Mouse (Mus musculus): Measurements from ENCODE around the gene Rbms1. TPM values are rescaled to one million over a fixed set of nuclear protein-coding genes. Genes with fewer than 3 reads are reported as not detected.

Rbms1 gene
- polyA plus RNA-seq, 1 experiment from 2014 or later = 65.2 TPM

DNA sequence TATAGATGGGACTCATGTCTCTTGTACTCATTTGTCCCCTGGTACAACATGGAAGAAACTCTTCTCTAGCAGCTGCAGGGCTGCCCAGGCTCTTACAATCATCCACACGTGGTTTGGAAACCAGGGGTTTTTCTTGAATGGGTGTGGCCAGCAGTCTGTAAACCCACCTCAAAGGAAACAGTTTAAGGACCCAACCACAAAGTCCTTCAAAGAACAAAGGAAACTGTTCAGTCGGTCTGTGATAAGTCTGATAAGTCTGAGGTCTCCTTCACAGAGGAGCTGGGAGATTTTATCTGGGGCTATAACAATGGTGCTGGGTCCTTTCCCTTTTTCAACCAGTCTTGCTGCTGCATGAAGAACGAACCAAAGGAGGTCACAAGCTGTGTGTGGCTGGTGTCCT is 188.5 kb downstream of the Rbms1 start:
- WGBS = 45% methylated on average over 3 of the region's 3 CpGs
- peaks cover 39% of the 10 kb centered on the region for H3K36me3 ChIP-seq
- H3K27me3 ChIP-seq (replicated peaks) = no peaks in the 10 kb centered on the region
- H3K9me3 ChIP-seq (replicated peaks) = peaks cover 5% of the 10 kb centered on the region; the same call in 1 of the 2 replicates
- H3K4me1 ChIP-seq = no peaks in the 10 kb centered on the region
- no peak overlapping the region for H3K4me3 ChIP-seq (replicated peaks)
- H3K9ac ChIP-seq (replicated peaks) = no peak overlapping the region
- ATAC-seq (ENCODE audit: low FRiP score) = no peak
- no peak overlapping the region for H3K27ac ChIP-seq (replicated peaks)
- no peak overlapping the region for H3K4me2 ChIP-seq

DNA sequence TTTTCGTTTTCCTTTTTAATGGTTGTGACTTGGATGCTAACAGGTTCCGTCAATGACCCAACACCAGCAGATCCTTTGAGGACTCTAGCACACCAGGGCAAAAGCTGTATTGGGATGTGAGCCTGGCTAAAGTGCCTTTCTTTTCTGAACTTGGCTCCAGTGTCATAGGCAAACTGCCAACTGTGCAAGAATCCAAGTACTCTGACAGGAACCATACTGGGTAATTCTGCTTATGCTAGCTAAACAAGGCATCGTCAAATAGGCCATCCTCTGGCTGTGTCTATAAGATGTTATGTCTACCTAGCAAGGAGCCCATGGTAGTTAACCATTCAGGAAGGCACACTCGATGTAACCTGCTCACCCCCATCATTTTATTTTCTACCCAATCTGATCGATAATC is 189.4 kb downstream of the Rbms1 start:
- Histone ChIP-seq H3K9me3 (replicated peaks) (peaks cover 5% of the 10 kb centered on the region; the same call in 1 of the 2 replicates), H3K27ac (replicated peaks) (no peak overlapping the region), H3K36me3 (peaks cover 33% of the 10 kb centered on the region), H3K4me2 (no peak overlapping the region), H3K9ac (replicated peaks) (no peak overlapping the region), H3K27me3 (replicated peaks) (no peaks in the 10 kb centered on the region), H3K4me3 (replicated peaks) (no peak overlapping the region), H3K4me1 (no peaks in the 10 kb centered on the region)
- ATAC-seq (ENCODE audit: low FRiP score) = peak; percentile 47; the same call in 1 of the 2 replicates
- 78% methylated on average over 5 of the region's 5 CpGs for WGBS

DNA sequence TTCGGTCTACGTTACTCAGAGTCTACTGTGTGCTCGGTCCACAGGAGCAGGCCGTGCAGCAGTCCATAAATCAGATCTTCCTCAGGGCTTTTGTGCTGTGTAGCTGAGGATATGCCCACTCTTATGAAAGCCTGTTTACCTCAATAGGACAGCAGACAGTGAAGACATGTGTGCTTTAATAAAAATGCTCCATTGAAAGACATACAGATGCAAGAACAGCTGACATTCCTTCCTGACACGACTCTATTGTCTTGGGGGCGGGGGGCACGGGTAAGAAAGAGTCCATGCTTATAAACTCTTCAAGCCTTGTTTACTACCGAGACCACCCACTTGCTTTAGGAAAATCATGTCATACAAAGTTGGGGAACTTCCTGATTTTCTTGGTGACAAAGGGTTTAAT is 196.6 kb downstream of the Rbms1 start:
- Histone ChIP-seq H3K9me3 (replicated peaks) (peaks cover 4% of the 10 kb centered on the region; the same call in 1 of the 2 replicates), H3K36me3 (peaks cover 19% of the 10 kb centered on the region), H3K4me3 (replicated peaks) (no peak overlapping the region), H3K9ac (replicated peaks) (no peak overlapping the region), H3K4me1 (peaks cover 10% of the 10 kb centered on the region; the same call in 1 of the 2 replicates), H3K4me2 (no peak overlapping the region), H3K27ac (replicated peaks) (0 out of 2 replicates have a peak overlapping the region, but pooled peaks have one; percentile 19), H3K27me3 (replicated peaks) (no peaks in the 10 kb centered on the region)
- WGBS = 18% methylated on average over 8 of the region's 8 CpGs
- ATAC-seq (ENCODE audit: low FRiP score) = no peak

DNA sequence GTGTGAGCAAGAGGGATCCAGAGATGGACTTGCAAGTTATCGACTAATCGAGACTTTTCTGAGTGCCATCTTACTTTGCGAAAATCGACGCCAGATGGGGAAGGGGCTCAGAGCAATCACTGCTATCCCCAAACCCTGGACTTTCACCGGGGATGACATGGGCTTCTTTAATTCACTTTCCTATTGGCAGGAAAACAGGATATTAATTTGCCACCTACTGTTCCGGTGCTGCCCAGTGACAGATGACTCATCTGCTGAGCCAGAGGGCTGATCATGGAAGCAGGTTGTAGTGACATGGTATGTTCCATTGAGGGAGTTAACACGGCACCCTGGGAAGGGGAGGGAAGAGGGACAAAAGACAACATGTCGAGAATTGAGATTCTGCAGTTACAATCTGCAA is 206.8 kb downstream of the Rbms1 start:
- Histone ChIP-seq H3K27me3 (replicated peaks) (no peaks in the 10 kb centered on the region), H3K9me3 (replicated peaks) (no peaks in the 10 kb centered on the region), H3K9ac (replicated peaks) (no peak overlapping the region), H3K27ac (replicated peaks) (0 out of 2 replicates have a peak overlapping the region, but pooled peaks have one; percentile 1), H3K4me2 (no peak overlapping the region), H3K4me1 (no peaks in the 10 kb centered on the region), H3K36me3 (peaks cover 28% of the 10 kb centered on the region), H3K4me3 (replicated peaks) (no peak overlapping the region)
- WGBS = 76% methylated on average over 9 of the region's 9 CpGs
- ATAC-seq (ENCODE audit: low FRiP score) = no peak

DNA sequence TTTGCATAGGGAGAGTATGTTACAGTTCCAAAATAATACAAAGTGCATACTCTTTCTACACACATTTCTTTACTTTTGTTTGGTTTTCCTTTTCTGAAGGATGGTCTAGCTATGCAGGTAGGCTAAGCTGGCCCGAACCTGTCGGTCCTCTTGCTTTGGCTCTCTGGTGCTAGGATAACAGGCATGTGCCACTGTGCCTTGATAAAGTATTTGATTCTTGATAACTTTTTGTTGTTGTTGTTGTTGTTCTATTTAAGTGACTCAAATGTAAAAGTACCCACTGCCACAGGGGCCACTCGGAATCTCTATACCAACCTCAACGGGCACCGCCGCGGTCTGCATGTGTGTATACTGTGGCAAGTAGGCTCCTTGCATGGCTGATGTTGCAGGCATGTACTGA is 207.9 kb downstream of the Rbms1 start:
- H3K27ac ChIP-seq (replicated peaks) = no peak overlapping the region
- no peaks in the 10 kb centered on the region for H3K27me3 ChIP-seq (replicated peaks)
- no peaks in the 10 kb centered on the region for H3K4me1 ChIP-seq
- no peak overlapping the region for H3K4me3 ChIP-seq (replicated peaks)
- ATAC-seq (ENCODE audit: low FRiP score) = no peak
- no peak overlapping the region for H3K9ac ChIP-seq (replicated peaks)
- no peaks in the 10 kb centered on the region for H3K9me3 ChIP-seq (replicated peaks)
- WGBS = 97% methylated on average over 7 of the region's 7 CpGs
- no peak overlapping the region for H3K4me2 ChIP-seq
- peaks cover 28% of the 10 kb centered on the region for H3K36me3 ChIP-seq

DNA sequence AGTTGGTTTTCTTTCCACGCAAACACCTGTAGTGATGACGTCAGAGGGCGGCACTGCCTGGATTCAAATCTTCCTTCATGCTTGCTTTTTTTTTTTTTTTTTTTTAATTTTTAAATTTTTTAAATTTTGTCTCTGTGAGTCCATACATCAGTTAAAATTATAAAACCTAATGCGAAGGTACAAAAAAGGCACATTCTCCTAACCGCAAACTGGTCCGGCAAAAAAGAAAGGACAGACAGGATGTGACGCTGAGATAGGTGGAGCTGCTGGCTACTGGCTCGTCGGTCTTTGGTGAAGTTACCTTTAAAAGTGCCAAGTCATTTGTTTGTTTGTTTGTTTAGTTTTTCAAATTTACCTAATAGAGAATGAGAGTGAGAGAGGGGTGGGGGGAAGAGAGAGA is 211.7 kb downstream of the Rbms1 start:
- no peak overlapping the region for H3K4me2 ChIP-seq
- H3K27me3 ChIP-seq (replicated peaks) = no peaks in the 10 kb centered on the region
- H3K4me1 ChIP-seq = no peaks in the 10 kb centered on the region
- no peak for ATAC-seq (ENCODE audit: low FRiP score)
- no peaks in the 10 kb centered on the region for H3K9me3 ChIP-seq (replicated peaks)
- H3K36me3 ChIP-seq = peaks cover 22% of the 10 kb centered on the region
- H3K4me3 ChIP-seq (replicated peaks) = no peak overlapping the region
- no peak overlapping the region for H3K27ac ChIP-seq (replicated peaks)
- WGBS = 95% methylated on average over 9 of the region's 9 CpGs
- no peak overlapping the region for H3K9ac ChIP-seq (replicated peaks)

DNA sequence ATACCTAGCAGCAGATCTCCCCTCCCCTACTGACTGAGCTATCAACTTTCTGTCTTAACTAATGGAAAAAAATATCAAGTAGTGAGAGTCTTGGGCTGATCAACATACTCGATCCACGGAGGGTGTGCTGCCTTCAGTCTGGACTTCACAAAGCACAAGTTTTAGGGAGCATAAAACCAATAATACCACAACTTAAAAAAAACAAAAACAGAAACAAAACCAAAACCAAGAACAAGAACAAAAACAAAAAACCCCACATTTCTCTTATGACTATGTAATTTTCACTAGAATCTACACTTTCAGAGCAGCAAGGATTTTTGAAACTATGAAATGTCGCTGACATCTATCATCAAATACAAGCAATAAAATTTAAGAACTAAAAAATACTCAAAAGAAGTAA is 212.4 kb downstream of the Rbms1 start:
- Histone ChIP-seq H3K4me2 (no peak overlapping the region), H3K4me3 (replicated peaks) (no peak overlapping the region), H3K27me3 (replicated peaks) (no peaks in the 10 kb centered on the region), H3K9me3 (replicated peaks) (no peaks in the 10 kb centered on the region), H3K27ac (replicated peaks) (no peak overlapping the region), H3K4me1 (no peaks in the 10 kb centered on the region), H3K36me3 (peaks cover 15% of the 10 kb centered on the region), H3K9ac (replicated peaks) (no peak overlapping the region)
- ATAC-seq (ENCODE audit: low FRiP score) = no peak
- WGBS = 95% methylated on average over 3 of the region's 3 CpGs

DNA sequence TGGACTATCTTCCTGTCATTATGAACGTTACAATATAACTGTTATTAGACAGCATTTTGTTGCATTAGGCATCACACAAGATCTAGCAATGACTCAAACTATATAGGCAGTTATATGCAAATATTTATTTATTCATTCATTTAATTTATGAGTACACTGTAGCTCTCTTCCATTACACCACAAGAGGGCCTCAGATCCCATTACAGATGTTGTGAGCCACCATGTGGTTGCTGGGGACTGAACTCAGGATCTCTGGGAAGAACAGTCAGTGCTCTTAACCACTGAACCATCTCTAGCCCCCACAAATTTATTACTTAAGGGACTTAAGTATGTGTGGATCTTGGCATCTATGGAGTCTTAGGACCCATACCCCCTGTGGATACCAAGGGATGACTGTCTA is 214.4 kb downstream of the Rbms1 start:
- WGBS = 98% methylated on average over 1 of the region's 1 CpGs
- Histone ChIP-seq H3K27me3 (replicated peaks) (no peaks in the 10 kb centered on the region), H3K9me3 (replicated peaks) (no peaks in the 10 kb centered on the region), H3K27ac (replicated peaks) (no peak overlapping the region), H3K4me1 (no peaks in the 10 kb centered on the region), H3K9ac (replicated peaks) (no peak overlapping the region), H3K36me3 (peaks cover 7% of the 10 kb centered on the region), H3K4me3 (replicated peaks) (no peak overlapping the region), H3K4me2 (no peak overlapping the region)
- no peak for ATAC-seq (ENCODE audit: low FRiP score)

DNA sequence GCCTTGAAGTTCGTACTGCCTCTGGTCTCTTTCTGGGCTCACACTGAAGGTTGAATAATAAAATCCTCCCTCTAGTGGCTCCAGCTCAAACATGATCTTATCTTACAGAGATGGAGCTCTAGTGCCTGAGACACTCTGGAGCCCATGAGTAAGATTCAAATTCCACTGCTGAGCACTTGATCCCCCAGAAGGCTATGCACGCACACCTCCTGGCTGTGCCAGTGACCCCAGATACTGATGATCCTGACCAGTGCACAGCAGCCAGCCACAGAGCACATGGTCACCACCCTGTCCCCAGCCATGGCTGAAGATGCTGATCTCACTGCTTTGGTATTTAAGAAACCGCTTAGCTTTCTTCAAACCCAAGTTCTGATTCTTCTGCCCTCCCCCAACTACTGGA is 215.4 kb downstream of the Rbms1 start:
- no peak overlapping the region for H3K4me3 ChIP-seq (replicated peaks)
- H3K36me3 ChIP-seq = no peaks in the 10 kb centered on the region; the same call in 1 of the 2 replicates
- ATAC-seq (ENCODE audit: low FRiP score) = no peak
- H3K27me3 ChIP-seq (replicated peaks) = no peaks in the 10 kb centered on the region
- WGBS = 82% methylated on average over 3 of the region's 3 CpGs
- no peak overlapping the region for H3K9ac ChIP-seq (replicated peaks)
- H3K9me3 ChIP-seq (replicated peaks) = no peaks in the 10 kb centered on the region
- no peaks in the 10 kb centered on the region for H3K4me1 ChIP-seq
- H3K4me2 ChIP-seq = no peak overlapping the region
- H3K27ac ChIP-seq (replicated peaks) = no peak overlapping the region

DNA sequence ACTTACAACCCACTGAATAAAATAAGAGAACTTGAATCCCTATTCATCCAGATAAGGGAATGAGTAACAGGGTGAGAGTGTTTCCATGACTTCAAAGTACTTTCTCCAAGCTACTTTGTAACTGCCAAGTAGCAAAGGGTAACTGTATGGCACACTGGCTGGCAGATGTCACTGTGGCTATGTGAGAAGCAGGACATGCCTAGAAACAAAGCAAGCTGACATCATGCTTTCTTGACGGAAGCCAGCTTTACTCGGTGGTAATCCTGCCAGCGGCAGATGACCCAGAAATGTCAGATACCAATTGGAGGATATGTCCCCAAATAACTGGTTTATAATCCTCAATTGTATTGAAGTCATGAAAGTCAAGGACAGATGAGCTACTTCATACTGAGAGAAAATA is 218.3 kb downstream of the Rbms1 start:
- Histone ChIP-seq H3K9ac (replicated peaks) (no peak overlapping the region), H3K36me3 (no peaks in the 10 kb centered on the region; the same call in 1 of the 2 replicates), H3K9me3 (replicated peaks) (no peaks in the 10 kb centered on the region), H3K4me2 (no peak overlapping the region), H3K27me3 (replicated peaks) (no peaks in the 10 kb centered on the region), H3K4me1 (no peaks in the 10 kb centered on the region), H3K27ac (replicated peaks) (no peak overlapping the region), H3K4me3 (replicated peaks) (no peak overlapping the region)
- ATAC-seq (ENCODE audit: low FRiP score) = no peak
- WGBS = 59% methylated on average over 3 of the region's 3 CpGs

DNA sequence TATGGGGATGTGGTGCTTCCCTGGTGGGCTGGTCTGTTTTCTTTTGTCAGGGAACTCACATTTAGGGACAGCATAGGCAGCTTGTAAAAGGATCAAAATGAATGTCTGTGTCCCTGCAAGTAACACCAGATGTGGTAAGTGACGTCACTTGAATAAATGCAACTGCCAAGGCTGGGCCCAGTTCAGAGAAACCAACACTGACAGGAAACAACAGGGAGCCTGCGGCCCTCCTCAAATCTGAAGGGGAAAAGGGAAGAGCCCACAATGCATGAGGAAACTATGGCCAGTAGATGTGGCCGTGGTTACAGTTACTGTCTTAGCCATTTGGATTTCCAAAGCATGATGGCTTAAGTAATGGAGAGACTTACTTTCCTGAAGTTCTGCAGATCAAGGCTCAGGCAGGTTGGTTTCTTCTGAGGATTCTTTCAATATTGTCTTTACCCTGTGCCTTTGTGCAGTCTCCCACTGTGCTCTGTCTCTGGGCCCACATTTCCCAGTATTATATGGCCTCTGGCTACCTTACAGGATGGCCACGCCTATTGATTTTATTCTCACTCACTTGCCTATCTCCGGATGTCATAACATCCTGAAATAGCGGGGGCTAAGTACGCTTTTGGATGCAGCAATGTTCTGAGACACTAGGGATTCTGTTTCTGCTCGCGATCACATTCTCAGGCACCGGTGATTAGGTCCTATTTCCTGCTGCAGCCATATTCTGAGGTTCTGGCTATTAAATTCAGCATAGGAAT is 223.4 kb downstream of the Rbms1 start:
- WGBS = 81% methylated on average over 10 of the region's 10 CpGs
- no peak overlapping the region; the same call in 1 of the 2 replicates for H3K27ac ChIP-seq (replicated peaks)
- no peak for ATAC-seq (ENCODE audit: low FRiP score)

DNA sequence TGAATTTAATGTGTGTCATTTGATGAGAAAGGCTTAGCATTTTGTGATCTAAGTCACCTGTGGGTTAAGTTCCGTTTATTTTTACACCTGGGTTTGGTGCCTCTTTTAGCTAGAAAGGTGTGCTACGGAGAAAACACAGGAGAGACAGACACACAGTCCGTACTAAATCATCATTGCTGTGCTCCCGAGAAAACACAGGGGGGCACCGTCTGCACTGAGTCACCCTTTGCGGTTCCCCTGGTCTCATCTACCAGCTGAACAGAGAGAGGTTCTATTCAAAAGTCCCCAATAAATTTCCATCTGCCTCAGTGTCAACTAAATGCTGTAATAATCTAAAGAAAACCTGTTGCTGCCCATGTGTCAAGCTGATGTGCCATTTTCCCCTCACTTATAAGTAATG is 232.1 kb downstream of the Rbms1 start:
- no peak for ATAC-seq (ENCODE audit: low FRiP score)
- Histone ChIP-seq H3K27me3 (replicated peaks) (no peaks in the 10 kb centered on the region), H3K36me3 (no peaks in the 10 kb centered on the region), H3K4me1 (peaks cover 4% of the 10 kb centered on the region), H3K9ac (replicated peaks) (no peak overlapping the region), H3K9me3 (replicated peaks) (no peaks in the 10 kb centered on the region), H3K27ac (replicated peaks) (no peak overlapping the region), H3K4me3 (replicated peaks) (no peak overlapping the region), H3K4me2 (no peak overlapping the region)
- 61% methylated on average over 6 of the region's 6 CpGs for WGBS

More for the DNA sequence above, 223.4 kb downstream of the Rbms1 start:
- Histone ChIP-seq H3K27me3 (replicated peaks) (no peaks in the 10 kb centered on the region), H3K4me3 (replicated peaks) (no peak overlapping the region), H3K4me2 (no peak overlapping the region), H3K4me1 (no peaks in the 10 kb centered on the region), H3K9me3 (replicated peaks) (no peaks in the 10 kb centered on the region), H3K36me3 (no peaks in the 10 kb centered on the region), H3K9ac (replicated peaks) (no peak overlapping the region)

Measured in neural tube, embryonic 15.5 days (tissue).